Mouse (Mus musculus) neural tube, embryonic 14.5 days (tissue): ENCODE measurements around the gene 2310022A10Rik. TPM values are rescaled to one million over a fixed set of nuclear protein-coding genes. Genes with fewer than 3 reads are reported as not detected.

ENCODE experiments used
- ATAC-seq: fragments of 200-750 bp; cut with Nextera tagmentation; 2 replicates; pipeline ENCODE4 v1.8.0; 2017; ENCODE audit warnings: low read depth, mild to moderate bottlenecking, moderate TSS enrichment, moderate library complexity
- H3K27ac ChIP-seq: fragments of 300-500 bp; sonication (generic); 2 replicates; pipeline ENCODE4 v1.5.1; 2014; ENCODE audit warnings: low read depth, mild to moderate bottlenecking, control low read depth, low read length, moderate library complexity, mixed read lengths
- H3K27me3 ChIP-seq: fragments of 300-500 bp; sonication (generic); 2 replicates; pipeline ENCODE4 v1.6.1; 2014; ENCODE audit warnings: low read length; ENCODE audit not compliant: control insufficient read depth, insufficient read depth
- H3K36me3 ChIP-seq: fragments of 300-500 bp; sonication (generic); 2 replicates; pipeline ENCODE4 v1.6.1; 2014; ENCODE audit warnings: low read length, mixed read lengths; ENCODE audit not compliant: control insufficient read depth, insufficient read depth
- H3K4me1 ChIP-seq: fragments of 300-500 bp; sonication (generic); 2 replicates; pipeline ENCODE4 v1.6.1; 2014; ENCODE audit warnings: low read length; ENCODE audit not compliant: control insufficient read depth, insufficient read depth
- H3K4me2 ChIP-seq: fragments of 300-500 bp; sonication (generic); 2 replicates; pipeline ENCODE4 v1.6.1; 2014; ENCODE audit warnings: mild to moderate bottlenecking, low read depth, low read length, control low read depth
- H3K4me3 ChIP-seq: fragments of 300-500 bp; sonication (generic); 2 replicates; pipeline ENCODE4 v1.5.1; 2014; ENCODE audit warnings: low read depth, low read length, control low read depth, mixed read lengths
- H3K9ac ChIP-seq: fragments of 300-500 bp; sonication (generic); replicated peaks from 2 replicates; pipeline ENCODE4 v1.6.1; 2014; ENCODE audit warnings: low read depth, mild to moderate bottlenecking, control low read depth, low read length, mixed read lengths
- H3K9me3 ChIP-seq: fragments of 300-500 bp; sonication (generic); 2 replicates; pipeline ENCODE4 v1.6.1; 2016; ENCODE audit warnings: low read length; ENCODE audit not compliant: control insufficient read depth
- WGBS: fragments of 180-500 bp; shearing (Covaris S2); extraction: QIAGEN DNeasy Blood & Tissue Kit; methylation state at CpG from one replicate; pipeline ENCODE4 v1.1.7; 2014; 5-methylcytosine and 5-hydroxymethylcytosine counted together
- polyA plus RNA-seq: library from polyadenylated mRNA; unstranded; fragments of >200 nt; fragmentation: Nextera tagmentation; extraction: Ambion mirVana; gene quantifications from 2 replicates; pipeline ENCODE4 v1.2.1, GENCODE M21; 2014

2310022A10Rik gene
- polyA plus RNA-seq, 1 experiment from 2014 or later = 27.2 TPM

- Histone ChIP-seq H3K9ac (no peak overlapping the region), H3K27me3 (no peaks in the 10 kb centered on the region), H3K4me2 (no peak overlapping the region), H3K4me1 (peaks cover 11% of the 10 kb centered on the region; the same call in 1 of the 2 replicates), H3K27ac (no peak overlapping the region), H3K36me3 (0 out of 2 replicates have a peak, but pooled peaks cover 8% of the 10 kb centered on the region), H3K4me3 (no peak overlapping the region), H3K9me3 (no peaks in the 10 kb centered on the region)
- ATAC-seq = no peak
- WGBS = 93% methylated on average over 2 of the region's 2 CpGs
These were observed 56.7 kb downstream of the 2310022A10Rik start for GRCm38 (mm10) chr7:27609688-27610087.

GRCm38 (mm10) chr7:27610370-27610769, 57.3 kb downstream of the 2310022A10Rik start:
- WGBS = 97% methylated on average over 3 of the region's 3 CpGs
- H3K4me3 ChIP-seq = no peak overlapping the region
- ATAC-seq = no peak
- no peaks in the 10 kb centered on the region for H3K27me3 ChIP-seq
- H3K9ac ChIP-seq = no peak overlapping the region
- no peak overlapping the region for H3K4me2 ChIP-seq
- H3K4me1 ChIP-seq = peaks cover 14% of the 10 kb centered on the region; the same call in 1 of the 2 replicates
- H3K9me3 ChIP-seq = no peaks in the 10 kb centered on the region
- no peak overlapping the region for H3K27ac ChIP-seq
- H3K36me3 ChIP-seq = 0 out of 2 replicates have a peak, but pooled peaks cover 8% of the 10 kb centered on the region

GRCm38 (mm10) chr7:27610871-27611270, 57.8 kb downstream of the 2310022A10Rik start:
- no peak for ATAC-seq
- Histone ChIP-seq H3K9me3 (no peaks in the 10 kb centered on the region), H3K36me3 (0 out of 2 replicates have a peak, but pooled peaks cover 8% of the 10 kb centered on the region), H3K27me3 (no peaks in the 10 kb centered on the region), H3K27ac (no peak overlapping the region), H3K4me2 (no peak overlapping the region), H3K4me1 (peaks cover 10% of the 10 kb centered on the region; the same call in 1 of the 2 replicates), H3K9ac (no peak overlapping the region), H3K4me3 (no peak overlapping the region)
- whole genome bisulfite sequencing = 95% methylated on average over 5 of the region's 5 CpGs

GRCm38 (mm10) chr7:27612940-27613339, 59.9 kb downstream of the 2310022A10Rik start:
- no peak for ATAC-seq
- no peaks in the 10 kb centered on the region for H3K27me3 ChIP-seq
- H3K4me2 ChIP-seq = no peak overlapping the region
- peaks cover 11% of the 10 kb centered on the region; the same call in 1 of the 2 replicates for H3K36me3 ChIP-seq
- no peak overlapping the region for H3K9ac ChIP-seq
- no peak overlapping the region for H3K4me3 ChIP-seq
- WGBS = 71% methylated on average over 4 of the region's 4 CpGs
- no peak overlapping the region for H3K27ac ChIP-seq
- peaks cover 5% of the 10 kb centered on the region; the same call in 1 of the 2 replicates for H3K4me1 ChIP-seq
- H3K9me3 ChIP-seq = no peaks in the 10 kb centered on the region

- ATAC-seq = peak; percentile 68; the same call in 1 of the 2 replicates
- no peak overlapping the region; the same call in 1 of the 2 replicates for H3K4me2 ChIP-seq
- H3K4me1 ChIP-seq = 0 out of 2 replicates have a peak, but pooled peaks cover 5% of the 10 kb centered on the region
- H3K36me3 ChIP-seq = peaks cover 17% of the 10 kb centered on the region
- no peaks in the 10 kb centered on the region for H3K27me3 ChIP-seq
- peak overlapping the region; percentile 40; the same call in 1 of the 2 replicates for H3K27ac ChIP-seq
- no peak overlapping the region for H3K4me3 ChIP-seq
- no peak overlapping the region for H3K9ac ChIP-seq
- WGBS = 44% methylated on average over 8 of the region's 8 CpGs
- H3K9me3 ChIP-seq = no peaks in the 10 kb centered on the region
These were observed 60.9 kb downstream of the 2310022A10Rik start for GRCm38 (mm10) chr7:27613751-27614499.

GRCm38 (mm10) chr7:27621028-27621427, 68.0 kb downstream of the 2310022A10Rik start:
- peaks cover 21% of the 10 kb centered on the region for H3K36me3 ChIP-seq
- 74% methylated on average over 6 of the region's 6 CpGs for WGBS
- H3K9me3 ChIP-seq = no peaks in the 10 kb centered on the region
- no peak for ATAC-seq
- H3K9ac ChIP-seq = no peak overlapping the region
- no peak overlapping the region for H3K4me2 ChIP-seq
- no peaks in the 10 kb centered on the region for H3K4me1 ChIP-seq
- no peaks in the 10 kb centered on the region for H3K27me3 ChIP-seq
- no peak overlapping the region for H3K27ac ChIP-seq
- H3K4me3 ChIP-seq = no peak overlapping the region

- peaks cover 21% of the 10 kb centered on the region for H3K36me3 ChIP-seq
- 70% methylated on average over 1 of the region's 1 CpGs for WGBS
- no peaks in the 10 kb centered on the region for H3K9me3 ChIP-seq
- H3K4me1 ChIP-seq = no peaks in the 10 kb centered on the region
- no peak overlapping the region for H3K9ac ChIP-seq
- H3K4me2 ChIP-seq = no peak overlapping the region
- no peaks in the 10 kb centered on the region for H3K27me3 ChIP-seq
- no peak overlapping the region for H3K27ac ChIP-seq
- no peak overlapping the region for H3K4me3 ChIP-seq
- no peak for ATAC-seq
These were observed 69.2 kb downstream of the 2310022A10Rik start for GRCm38 (mm10) chr7:27622234-27622633.

GRCm38 (mm10) chr7:27624967-27625366, 71.9 kb downstream of the 2310022A10Rik start:
- peaks cover 24% of the 10 kb centered on the region; the same call in 1 of the 2 replicates for H3K36me3 ChIP-seq
- H3K27me3 ChIP-seq = no peaks in the 10 kb centered on the region
- no peaks in the 10 kb centered on the region for H3K9me3 ChIP-seq
- H3K27ac ChIP-seq = no peak overlapping the region
- H3K4me1 ChIP-seq = no peaks in the 10 kb centered on the region
- H3K4me3 ChIP-seq = no peak overlapping the region
- H3K4me2 ChIP-seq = no peak overlapping the region
- ATAC-seq = no peak
- no peak overlapping the region for H3K9ac ChIP-seq

- H3K9ac ChIP-seq = no peak overlapping the region
- H3K9me3 ChIP-seq = no peaks in the 10 kb centered on the region
- H3K27ac ChIP-seq = no peak overlapping the region
- no peak for ATAC-seq
- WGBS = 93% methylated on average over 7 of the region's 7 CpGs
- no peaks in the 10 kb centered on the region for H3K27me3 ChIP-seq
- H3K4me3 ChIP-seq = no peak overlapping the region
- no peak overlapping the region for H3K4me2 ChIP-seq
- peaks cover 20% of the 10 kb centered on the region; the same call in 1 of the 2 replicates for H3K36me3 ChIP-seq
- H3K4me1 ChIP-seq = no peaks in the 10 kb centered on the region
These were observed 74.7 kb downstream of the 2310022A10Rik start for GRCm38 (mm10) chr7:27627707-27628106.
